Mouse (Mus musculus) cerebellum, postnatal 14 days (tissue): ENCODE results near the gene Mreg.
A peak's percentile ranks its signal among the peaks of the same experiment; 100 is the strongest.

Source experiments
- DNase-seq, 2 experiments: peaks; one replicate each; pipeline ENCODE4 v3.0.0; 2021; ENCODE audit warnings: mixed read lengths in 2 of 2

The Mreg gene

GRCm38 (mm10) chr1:72226887-72227481 lies 14.9 kb upstream of the Mreg start:
- no peak for DNase-seq

- peak; percentile 47 to 49 for DNase-seq
Measured at GRCm38 (mm10) chr1:72226172-72226886, 14.2 kb upstream of the Mreg start.

GRCm38 (mm10) chr1:72225720-72226171 lies 13.6 kb upstream of the Mreg start:
- DNase-seq: peak; percentile 87 to 90

- peak in 1 of 2 experiments; percentile 31 for DNase-seq
Measured at GRCm38 (mm10) chr1:72225054-72225718, 13.1 kb upstream of the Mreg start.

GRCm38 (mm10) chr1:72220008-72220407 lies 7.9 kb upstream of the Mreg start:
- peak; percentile 61 to 73 for DNase-seq

- no peak for DNase-seq
Measured at GRCm38 (mm10) chr1:72219116-72219515, 7.0 kb upstream of the Mreg start.

- no peak for DNase-seq
Measured at GRCm38 (mm10) chr1:72218626-72219025, 6.5 kb upstream of the Mreg start.

- no peak for DNase-seq
Measured at GRCm38 (mm10) chr1:72216761-72217160, 4.7 kb upstream of the Mreg start.

GRCm38 (mm10) chr1:72215174-72215573 lies 3.1 kb upstream of the Mreg start:
- no peak for DNase-seq

- peak; percentile 73 to 76 for DNase-seq
Measured at GRCm38 (mm10) chr1:72214470-72214961, 2.4 kb upstream of the Mreg start.

GRCm38 (mm10) chr1:72213954-72214353 lies 1.8 kb upstream of the Mreg start:
- no peak for DNase-seq

- DNase-seq: peak in 1 of 2 experiments; percentile 44
Measured at GRCm38 (mm10) chr1:72210803-72211679, 1.1 kb downstream of the Mreg start.

GRCm38 (mm10) chr1:72208095-72208494 lies 4.0 kb downstream of the Mreg start:
- DNase-seq: no peak

- no peak for DNase-seq
Measured at GRCm38 (mm10) chr1:72205113-72205512, 7.0 kb downstream of the Mreg start.

- DNase-seq: no peak
Measured at GRCm38 (mm10) chr1:72203204-72203603, 8.9 kb downstream of the Mreg start.

GRCm38 (mm10) chr1:72202705-72203104 lies 9.4 kb downstream of the Mreg start:
- no peak for DNase-seq

- no peak for DNase-seq
Measured at GRCm38 (mm10) chr1:72202068-72202467, 10.0 kb downstream of the Mreg start.

GRCm38 (mm10) chr1:72201126-72201525 lies 11.0 kb downstream of the Mreg start:
- DNase-seq: no peak

- DNase-seq: no peak
Measured at GRCm38 (mm10) chr1:72198142-72198806, 13.8 kb downstream of the Mreg start.

- DNase-seq: no peak
Measured at GRCm38 (mm10) chr1:72196626-72197359, 15.3 kb downstream of the Mreg start.

GRCm38 (mm10) chr1:72196123-72196522 lies 16.0 kb downstream of the Mreg start:
- DNase-seq: no peak
